Mouse (Mus musculus) intestine, embryonic 15.5 days (tissue): Measurements from ENCODE around the gene Slc37a3. TPM values are rescaled to one million over a fixed set of nuclear protein-coding genes. Genes with fewer than 3 reads are reported as not detected.
"Not testable (repeated sequence)": the region's sequence is repeated elsewhere in the genome, so short reads cannot be mapped to it uniquely, and the experiment has no call there.

ENCODE experiments used
- ATAC-seq: fragments of 200-750 bp; cut with Nextera tagmentation; 2 replicates; pipeline ENCODE4 v1.8.0; 2017; ENCODE audit warnings: moderate TSS enrichment, moderate library complexity
- H3K27ac ChIP-seq: fragments of 300-500 bp; sonication (generic); 2 replicates; pipeline ENCODE4 v1.5.1; 2015; ENCODE audit warnings: mild to moderate bottlenecking, inconsistent platforms
- H3K27me3 ChIP-seq: fragments of 300-500 bp; sonication (generic); replicated peaks from 2 replicates; pipeline ENCODE4 v1.6.1; 2015; ENCODE audit warnings: inconsistent platforms
- H3K36me3 ChIP-seq: fragments of 300-500 bp; sonication (generic); 2 replicates; pipeline ENCODE4 v1.6.1; 2015; ENCODE audit warnings: inconsistent platforms
- H3K4me1 ChIP-seq: fragments of 300-500 bp; sonication (generic); replicated peaks from 2 replicates; pipeline ENCODE4 v1.6.1; 2015; ENCODE audit warnings: inconsistent platforms
- H3K4me2 ChIP-seq: fragments of 300-500 bp; sonication (generic); replicated peaks from 2 replicates; pipeline ENCODE4 v1.6.1; 2015; ENCODE audit warnings: mild to moderate bottlenecking, inconsistent platforms
- H3K4me3 ChIP-seq: fragments of 300-500 bp; sonication (generic); replicated peaks from 2 replicates; pipeline ENCODE4 v1.5.1; 2015; ENCODE audit warnings: inconsistent platforms
- H3K9ac ChIP-seq: fragments of 300-500 bp; sonication (generic); 2 replicates; pipeline ENCODE4 v1.6.1; 2015; ENCODE audit warnings: inconsistent platforms
- H3K9me3 ChIP-seq: fragments of 300-500 bp; sonication (generic); 2 replicates; pipeline ENCODE4 v1.6.1; 2016; ENCODE audit warnings: inconsistent platforms
- WGBS: fragments of 180-500 bp; shearing (Covaris S2); methylation state at CpG from one replicate; pipeline ENCODE4 v1.1.7; 2015; 5-methylcytosine and 5-hydroxymethylcytosine counted together
- polyA plus RNA-seq: library from polyadenylated mRNA; unstranded; fragments of >200 nt; fragmentation: Nextera tagmentation; extraction: Ambion mirVana; gene quantifications from 2 replicates; pipeline ENCODE4 v1.2.1, GENCODE M21; 2015

The Slc37a3 gene
- polyA plus RNA-seq, 1 experiment from 2014 or later, result 35.6 TPM

DNA sequence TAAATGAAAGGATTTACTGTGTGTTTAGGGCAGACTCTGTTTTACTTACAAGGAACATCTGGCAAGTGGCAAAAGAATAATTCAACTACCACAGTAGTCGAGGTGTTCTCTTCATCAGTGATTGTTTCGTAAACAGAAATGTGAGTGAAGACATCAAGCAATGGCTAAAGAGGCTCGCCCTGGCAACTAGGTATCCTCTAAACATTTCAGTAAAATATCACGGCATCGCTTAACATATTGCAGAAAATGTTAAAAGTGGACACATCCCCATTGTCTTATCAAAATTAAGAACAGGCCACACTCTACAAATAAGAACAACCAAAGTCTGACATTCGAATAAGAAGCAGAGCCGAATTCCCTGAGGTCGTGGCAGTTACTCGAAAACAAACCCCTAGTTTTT is 700 bp downstream of the Slc37a3 start:
- Histone ChIP-seq H3K4me2 (peak overlapping the region; percentile 77), H3K4me1 (peaks cover 12% of the 10 kb centered on the region), H3K9ac (peak overlapping the region; percentile 82), H3K4me3 (peak overlapping the region; percentile 87), H3K36me3 (0 out of 2 replicates have a peak, but pooled peaks cover 3% of the 10 kb centered on the region), H3K27me3 (no peaks in the 10 kb centered on the region), H3K27ac (no peak overlapping the region), H3K9me3 (no peaks in the 10 kb centered on the region; the same call in 1 of the 2 replicates)
- ATAC-seq, result no peak
- WGBS, result 11% methylated on average over 9 of the region's 9 CpGs

DNA sequence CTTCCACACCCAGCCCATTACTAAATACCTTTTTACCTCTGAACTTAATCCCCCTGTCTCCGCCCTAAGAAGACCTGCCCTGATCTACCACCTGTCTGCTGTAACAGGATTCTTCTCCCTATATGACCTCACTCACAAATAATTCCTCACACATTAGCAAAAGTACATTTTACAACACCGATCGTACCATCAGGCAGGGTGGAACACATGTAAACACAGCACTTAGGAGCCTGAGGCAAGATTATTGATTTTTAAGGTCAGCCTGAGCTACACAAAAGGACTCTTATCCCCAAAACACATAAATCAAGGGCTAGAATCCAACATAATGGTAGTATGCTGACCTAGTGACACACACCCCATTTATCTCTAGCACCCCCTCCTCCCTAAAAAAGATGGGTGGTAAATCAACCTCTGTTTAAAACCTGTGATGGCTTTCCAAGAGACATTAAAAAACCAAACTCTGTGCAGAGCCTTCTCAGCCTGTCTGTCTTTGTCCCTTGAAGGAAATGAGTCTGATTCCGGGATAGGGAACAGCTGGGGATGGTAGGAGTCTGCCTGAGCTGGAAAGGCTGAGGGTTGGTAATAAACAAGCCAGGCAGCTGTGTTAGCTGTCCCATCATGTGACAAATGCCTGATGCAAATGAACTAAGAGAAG is 4.0 kb downstream of the Slc37a3 start:
- no peaks in the 10 kb centered on the region; the same call in 1 of the 2 replicates for H3K9me3 ChIP-seq
- H3K4me3 ChIP-seq, result no peak overlapping the region
- H3K4me2 ChIP-seq, result no peak overlapping the region
- 29% methylated on average over 4 of the region's 4 CpGs for WGBS
- H3K4me1 ChIP-seq, result peaks cover 12% of the 10 kb centered on the region
- no peak overlapping the region for H3K27ac ChIP-seq
- H3K9ac ChIP-seq, result no peak overlapping the region
- ATAC-seq, result 0 out of 2 replicates have a peak, but pooled peaks have one; percentile 18
- 0 out of 2 replicates have a peak, but pooled peaks cover 3% of the 10 kb centered on the region for H3K36me3 ChIP-seq
- H3K27me3 ChIP-seq, result no peaks in the 10 kb centered on the region

DNA sequence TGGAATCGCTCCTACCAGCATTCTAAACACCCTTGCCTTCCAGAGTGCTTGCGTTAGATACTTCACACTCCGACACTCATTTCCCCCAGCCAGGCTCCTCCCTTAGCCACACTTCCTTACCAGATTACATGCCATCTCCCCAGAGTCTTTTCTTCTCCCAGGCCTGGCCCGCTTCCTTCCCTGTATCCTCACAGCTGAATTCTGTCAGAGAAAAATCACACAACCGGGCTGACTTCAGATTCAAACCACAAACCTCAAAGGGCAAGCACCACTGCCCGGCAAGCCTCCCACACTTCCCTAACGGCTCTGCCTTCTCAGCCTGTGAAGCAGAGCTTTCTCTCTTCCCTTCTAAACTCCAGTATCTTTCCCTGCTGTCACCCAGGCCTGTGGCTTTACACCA is 4.7 kb downstream of the Slc37a3 start:
- H3K27ac ChIP-seq, result no peak overlapping the region; the same call in 1 of the 2 replicates
- H3K27me3 ChIP-seq, result no peaks in the 10 kb centered on the region
- H3K4me3 ChIP-seq, result no peak overlapping the region
- no peak for ATAC-seq
- 0 out of 2 replicates have a peak, but pooled peaks cover 3% of the 10 kb centered on the region for H3K36me3 ChIP-seq
- whole genome bisulfite sequencing, result 32% methylated on average over 7 of the region's 7 CpGs
- peaks cover 12% of the 10 kb centered on the region for H3K4me1 ChIP-seq
- no peak overlapping the region for H3K4me2 ChIP-seq
- H3K9me3 ChIP-seq, result no peaks in the 10 kb centered on the region; the same call in 1 of the 2 replicates
- H3K9ac ChIP-seq, result no peak overlapping the region

DNA sequence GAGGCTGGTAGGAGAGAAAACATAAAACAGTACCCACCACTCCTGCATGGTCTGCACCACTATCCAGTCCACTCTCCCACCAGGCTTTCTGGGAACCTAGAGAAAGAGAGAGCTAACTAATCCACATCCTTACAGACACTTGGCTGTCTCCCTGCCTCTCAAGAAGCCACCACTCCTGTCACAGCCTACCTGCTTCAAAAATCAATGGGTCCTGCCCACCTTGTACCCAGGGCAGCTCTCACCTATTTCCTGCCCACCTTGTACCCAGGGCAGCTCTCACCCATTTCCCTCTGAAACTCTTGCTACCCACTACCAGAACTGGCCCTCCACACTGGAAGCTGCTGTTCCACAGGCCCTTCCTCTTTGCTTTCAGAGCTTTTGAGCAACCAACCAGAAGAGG is 5.4 kb downstream of the Slc37a3 start:
- Histone ChIP-seq H3K27ac (no peak overlapping the region), H3K4me1 (peaks cover 12% of the 10 kb centered on the region), H3K27me3 (no peaks in the 10 kb centered on the region), H3K9me3 (no peaks in the 10 kb centered on the region; the same call in 1 of the 2 replicates), H3K36me3 (0 out of 2 replicates have a peak, but pooled peaks cover 3% of the 10 kb centered on the region), H3K4me2 (no peak overlapping the region), H3K9ac (no peak overlapping the region), H3K4me3 (no peak overlapping the region)
- no peak for ATAC-seq

DNA sequence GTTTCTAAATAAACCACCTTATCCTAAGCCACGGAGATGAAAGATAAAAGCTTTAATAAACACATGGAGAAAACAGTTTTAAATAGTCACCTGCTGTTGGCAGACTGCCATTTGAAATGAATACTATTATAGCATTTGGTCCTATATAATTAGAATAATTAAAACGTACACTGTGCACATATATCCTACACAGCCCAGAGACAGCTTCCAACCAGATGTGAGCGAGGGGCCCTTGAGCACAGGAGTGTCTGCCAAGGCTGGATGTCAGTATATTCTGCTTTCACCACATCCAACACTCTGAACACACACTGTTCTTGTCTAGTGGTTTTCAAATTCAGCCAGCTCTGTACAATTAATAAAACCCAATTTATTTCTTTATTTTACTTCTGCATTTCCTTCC is 7.8 kb downstream of the Slc37a3 start:
- 0 out of 2 replicates have a peak, but pooled peaks cover 6% of the 10 kb centered on the region for H3K36me3 ChIP-seq
- 70% methylated on average over 3 of the region's 3 CpGs for WGBS

DNA sequence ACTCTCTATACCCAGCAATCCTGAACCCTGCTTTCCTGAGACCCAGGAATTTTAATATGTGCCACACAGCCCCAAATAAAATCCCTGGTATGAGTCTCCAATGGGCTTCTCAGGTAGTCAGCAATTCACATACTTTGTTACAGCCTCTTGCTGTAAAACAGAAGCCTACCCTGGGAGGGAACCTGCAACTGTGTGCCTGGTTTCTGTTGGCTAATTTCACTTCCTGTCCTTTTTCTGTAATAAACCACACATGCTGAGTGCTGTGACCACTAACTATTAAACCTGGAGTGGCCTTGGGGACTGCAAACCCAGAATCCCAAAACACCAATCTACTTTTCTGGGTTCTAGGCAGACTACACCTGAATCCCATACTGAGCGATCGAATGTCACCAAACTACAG is 14.8 kb downstream of the Slc37a3 start:
- Histone ChIP-seq H3K4me3 (no peak overlapping the region), H3K9me3 (no peaks in the 10 kb centered on the region), H3K36me3 (0 out of 2 replicates have a peak, but pooled peaks cover 3% of the 10 kb centered on the region), H3K4me2 (no peak overlapping the region), H3K4me1 (no peaks in the 10 kb centered on the region), H3K27ac (no peak overlapping the region), H3K27me3 (no peaks in the 10 kb centered on the region), H3K9ac (no peak overlapping the region)
- ATAC-seq, result no peak
- WGBS, result 90% methylated on average over 2 of the region's 2 CpGs

More for the DNA sequence above, 7.8 kb downstream of the Slc37a3 start:
- no peaks in the 10 kb centered on the region for H3K27me3 ChIP-seq
- H3K4me2 ChIP-seq, result no peak overlapping the region
- H3K9me3 ChIP-seq, result no peaks in the 10 kb centered on the region; the same call in 1 of the 2 replicates
- no peak for ATAC-seq
- H3K9ac ChIP-seq, result no peak overlapping the region
- H3K4me1 ChIP-seq, result peaks cover 6% of the 10 kb centered on the region; the same call in 1 of the 2 replicates
- no peak overlapping the region for H3K27ac ChIP-seq
- no peak overlapping the region for H3K4me3 ChIP-seq

DNA sequence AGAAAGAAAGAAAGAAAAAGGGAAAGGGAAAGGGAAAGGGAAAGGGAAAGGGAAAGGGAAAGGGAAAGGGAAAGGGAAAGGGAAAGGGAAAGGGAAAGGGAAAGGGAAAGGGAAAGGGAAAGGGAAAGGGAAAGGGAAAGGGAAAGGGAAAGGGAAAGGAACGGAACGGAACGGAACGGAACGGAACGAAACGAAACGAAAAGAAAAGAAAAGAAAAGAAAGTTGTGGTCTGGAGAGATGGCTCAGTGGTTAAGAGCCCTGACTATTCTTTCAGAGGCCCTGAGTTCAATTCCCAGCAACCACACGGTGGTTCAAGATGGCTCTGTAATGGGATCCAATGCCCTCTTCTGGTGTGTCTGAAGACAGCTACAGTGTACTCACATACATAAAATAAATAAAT is 18.3 kb downstream of the Slc37a3 start:
- peaks cover 18% of the 10 kb centered on the region; the same call in 1 of the 2 replicates for H3K36me3 ChIP-seq
- not testable (repeated sequence) for ATAC-seq
- WGBS, result 98% methylated on average over 9 of the region's 9 CpGs

DNA sequence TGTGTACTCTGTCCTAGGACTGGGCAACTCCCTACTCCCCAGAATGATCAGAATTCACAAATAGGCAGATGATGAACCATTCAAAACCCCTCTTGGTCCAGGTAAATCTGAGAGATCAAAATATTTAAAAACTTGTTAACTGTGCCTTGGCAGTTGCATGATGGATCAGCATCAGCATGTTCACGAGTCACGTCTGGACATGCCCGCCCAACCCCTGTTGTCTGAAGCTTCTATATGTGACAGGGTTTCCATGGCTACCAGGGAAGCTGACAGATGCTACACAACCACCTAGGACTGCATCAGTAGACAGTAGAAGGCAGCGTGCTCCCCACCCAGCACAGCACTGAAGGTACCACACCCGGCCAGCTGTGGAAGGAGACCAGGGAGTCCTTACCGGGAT is 28.5 kb downstream of the Slc37a3 start:
- Histone ChIP-seq H3K27ac (no peak overlapping the region), H3K27me3 (no peaks in the 10 kb centered on the region), H3K36me3 (peaks cover 28% of the 10 kb centered on the region), H3K4me2 (no peak overlapping the region), H3K9me3 (no peaks in the 10 kb centered on the region), H3K4me1 (no peaks in the 10 kb centered on the region), H3K4me3 (no peak overlapping the region), H3K9ac (no peak overlapping the region)
- no peak for ATAC-seq
- WGBS, result 82% methylated on average over 6 of the region's 6 CpGs

More for the DNA sequence above, 18.3 kb downstream of the Slc37a3 start:
- not testable (repeated sequence) for H3K9me3 ChIP-seq, H3K27me3 ChIP-seq, H3K4me1 ChIP-seq, H3K4me3 ChIP-seq, H3K9ac ChIP-seq, H3K4me2 ChIP-seq, H3K27ac ChIP-seq

DNA sequence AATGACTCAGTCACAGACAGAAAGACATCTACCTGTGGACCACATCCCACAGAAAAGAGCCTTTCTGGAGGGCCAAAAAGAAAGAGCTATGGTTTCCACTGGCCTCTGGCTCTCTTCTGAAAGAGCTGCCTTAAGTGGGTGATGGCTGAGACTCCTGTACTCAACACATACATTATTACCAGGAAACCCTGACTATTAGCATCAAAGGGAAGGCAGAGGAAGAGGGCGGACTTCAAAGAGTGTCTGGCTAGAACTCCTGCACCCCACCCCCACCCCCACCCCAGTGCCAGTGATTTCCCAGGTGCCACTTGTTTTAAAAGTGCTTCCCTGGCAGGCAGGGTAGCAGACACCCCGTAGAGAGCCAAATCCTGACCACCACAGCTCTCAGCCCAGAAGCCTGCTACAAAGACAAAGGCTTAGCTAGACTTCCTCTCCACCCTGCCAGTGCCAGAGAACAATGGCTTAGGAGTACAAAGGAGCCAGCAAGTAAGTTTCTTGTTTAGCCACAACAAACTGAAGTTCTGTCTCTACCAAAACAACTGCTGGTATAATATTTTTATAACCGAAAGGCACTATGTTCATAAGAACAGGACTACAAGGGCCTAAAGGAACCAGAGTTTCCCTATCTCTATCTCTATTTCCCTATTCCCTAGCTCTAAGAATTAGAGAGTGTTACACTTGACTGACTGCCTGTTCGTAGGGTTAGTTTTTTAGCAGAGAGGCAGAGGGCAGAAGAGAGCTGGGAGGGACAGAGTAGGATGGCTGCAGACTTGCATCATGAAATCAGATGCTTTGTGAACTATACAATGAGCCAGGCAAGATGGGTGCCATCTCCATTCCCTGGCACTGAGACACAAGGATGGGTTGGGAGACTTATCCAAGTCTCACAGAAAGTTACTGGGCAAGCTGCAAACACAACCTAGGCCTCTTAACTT is 29.3 kb downstream of the Slc37a3 start:
- Histone ChIP-seq H3K4me2 (no peak overlapping the region), H3K27ac (no peak overlapping the region), H3K4me3 (no peak overlapping the region), H3K4me1 (no peaks in the 10 kb centered on the region), H3K36me3 (peaks cover 28% of the 10 kb centered on the region), H3K9me3 (no peaks in the 10 kb centered on the region), H3K27me3 (no peaks in the 10 kb centered on the region), H3K9ac (no peak overlapping the region)
- WGBS, result 58% methylated on average over 4 of the region's 4 CpGs
- no peak for ATAC-seq

DNA sequence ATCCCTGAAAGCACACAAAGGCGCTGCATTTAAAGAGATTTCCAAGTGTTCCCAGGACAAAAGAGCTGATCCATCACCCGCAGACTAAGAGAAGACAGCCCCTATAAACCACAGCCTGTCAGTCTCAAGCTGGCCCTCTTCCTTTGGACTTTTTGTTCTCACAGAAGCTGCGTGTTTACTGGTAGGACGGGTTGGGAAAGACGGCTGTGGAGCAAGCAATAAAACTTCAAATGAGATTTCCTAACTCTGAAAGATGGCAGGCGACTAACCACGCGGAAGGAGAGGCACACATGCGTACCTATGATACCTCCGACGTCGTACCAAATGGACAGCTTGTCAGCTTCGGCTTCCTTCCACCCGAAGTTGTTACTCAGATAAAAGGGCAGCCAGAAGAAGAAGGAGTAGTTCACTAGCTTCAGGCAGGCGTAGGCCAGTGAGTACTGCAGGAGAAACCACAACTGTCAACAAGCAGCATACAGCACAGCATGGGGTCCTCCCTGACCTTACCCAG is 30.4 kb downstream of the Slc37a3 start:
- Histone ChIP-seq H3K4me2 (no peak overlapping the region), H3K4me1 (no peaks in the 10 kb centered on the region), H3K4me3 (no peak overlapping the region), H3K9me3 (no peaks in the 10 kb centered on the region), H3K9ac (no peak overlapping the region), H3K27ac (no peak overlapping the region), H3K36me3 (peaks cover 34% of the 10 kb centered on the region), H3K27me3 (no peaks in the 10 kb centered on the region)
- ATAC-seq, result no peak
- 31% methylated on average over 15 of the region's 15 CpGs for WGBS

DNA sequence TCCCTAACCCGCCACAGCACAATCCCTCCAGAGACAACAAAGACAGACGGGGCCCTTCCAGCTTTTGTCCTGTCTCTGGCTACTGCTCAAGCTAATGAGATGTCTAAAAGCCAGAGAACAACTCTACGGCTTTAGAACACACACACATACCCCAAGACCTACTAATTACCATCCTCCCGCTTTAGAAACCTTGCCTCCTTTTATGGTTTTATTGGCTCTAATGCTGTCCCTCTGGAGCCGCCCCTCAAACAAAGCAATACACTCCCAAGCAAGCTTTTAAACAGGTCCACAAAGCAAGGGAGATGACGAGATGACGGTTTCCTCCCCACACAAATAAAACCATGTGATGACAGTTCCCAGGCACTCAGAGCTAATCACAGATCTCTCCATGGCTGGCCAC is 32.0 kb downstream of the Slc37a3 start:
- Histone ChIP-seq H3K36me3 (peaks cover 21% of the 10 kb centered on the region), H3K9me3 (no peaks in the 10 kb centered on the region), H3K27me3 (no peaks in the 10 kb centered on the region), H3K4me1 (no peaks in the 10 kb centered on the region), H3K4me2 (no peak overlapping the region), H3K4me3 (no peak overlapping the region), H3K9ac (no peak overlapping the region), H3K27ac (no peak overlapping the region)
- 53% methylated on average over 7 of the region's 7 CpGs for WGBS
- ATAC-seq, result peak; percentile 61; the same call in 1 of the 2 replicates

DNA sequence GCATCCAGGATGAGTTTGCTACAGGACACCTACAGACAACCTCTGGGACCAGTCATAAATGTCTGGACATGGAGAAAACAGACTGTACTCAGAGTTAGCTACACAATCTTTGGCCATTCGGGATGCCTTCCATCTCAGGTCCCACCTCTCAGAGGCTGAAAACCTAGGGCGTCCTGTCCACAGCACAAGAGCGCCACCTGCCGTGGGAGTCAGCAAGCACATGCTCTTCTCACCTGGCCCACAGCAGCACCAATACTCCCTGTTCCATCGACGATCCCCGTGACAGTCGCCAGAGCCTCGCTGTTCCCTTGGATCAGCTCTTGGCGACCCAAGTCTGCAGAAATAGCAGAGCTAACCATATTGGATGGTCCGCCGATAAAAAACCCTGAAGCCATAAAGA is 33.5 kb downstream of the Slc37a3 start:
- no peak overlapping the region for H3K4me2 ChIP-seq
- H3K27ac ChIP-seq, result no peak overlapping the region
- ATAC-seq, result peak; percentile 80
- 25% methylated on average over 12 of the region's 12 CpGs for WGBS
- no peaks in the 10 kb centered on the region for H3K9me3 ChIP-seq
- H3K36me3 ChIP-seq, result peaks cover 12% of the 10 kb centered on the region
- H3K4me3 ChIP-seq, result no peak overlapping the region
- no peaks in the 10 kb centered on the region for H3K4me1 ChIP-seq
- no peak overlapping the region for H3K9ac ChIP-seq
- H3K27me3 ChIP-seq, result no peaks in the 10 kb centered on the region
